Mouse (Mus musculus): ENCODE results near the gene Zfand2b.

DNA sequence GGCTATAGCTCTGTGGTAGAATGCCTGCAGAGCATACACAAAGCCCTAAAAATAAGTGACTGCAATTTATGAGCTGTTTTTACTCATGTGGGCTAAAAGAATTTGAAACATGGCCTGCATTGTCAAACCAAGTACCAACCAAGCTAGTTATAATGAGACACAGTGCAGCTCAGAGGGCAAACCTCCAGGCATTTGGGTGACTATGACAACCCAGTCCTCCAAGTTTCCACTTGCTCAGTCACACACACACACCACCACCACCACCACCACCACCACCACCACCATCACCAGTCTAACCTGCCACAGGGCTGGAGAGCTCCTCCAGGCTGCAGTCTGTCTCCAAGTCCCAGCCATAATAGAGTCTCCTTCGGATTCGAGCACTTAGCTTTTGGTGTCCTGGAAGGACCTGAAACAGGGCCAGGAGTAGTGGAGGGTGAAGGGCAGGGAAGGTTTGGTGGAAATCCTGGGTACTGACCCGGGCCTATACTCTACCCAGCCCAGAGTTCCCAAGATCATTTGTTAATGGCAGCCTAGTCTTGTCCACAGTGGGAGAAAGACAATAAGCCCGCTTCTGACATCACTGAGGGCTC lies 27.8 kb upstream of the Zfand2b start:
- no peak for TF ChIP-seq GATA1 (IDR thresholded peaks at IDR 0.05; ENCODE audit: borderline replicate concordance, low read length)
- TF ChIP-seq FLI1 (IDR thresholded peaks at IDR 0.05; ENCODE audit: low read length), result no peak

Data from megakaryocyte, embryonic 14.5 days (primary cell).